Mouse (Mus musculus) gastrocnemius, adult 8-10 months (tissue): ENCODE measurements around the gene Tm2d3. TPM values are rescaled to one million over a fixed set of nuclear protein-coding genes. Genes with fewer than 3 reads are reported as not detected.
A peak's percentile ranks its signal among the peaks of the same experiment; 100 is the strongest.

Experiments used
- DNase-seq, 2 experiments: peaks; one replicate each; pipeline ENCODE4 v3.0.0; 2022; ENCODE audit warnings: low spot score in 2 of 2
- total RNA-seq, 4 experiments: library from RNA; stranded (reverse); gene quantifications; 2 replicates each; pipeline ENCODE4 v1.2.4; 2022

Gene Tm2d3
- total RNA-seq, 4 experiments from 2014 or later = 11.6 to 16.4 (median 12.3) TPM

DNA sequence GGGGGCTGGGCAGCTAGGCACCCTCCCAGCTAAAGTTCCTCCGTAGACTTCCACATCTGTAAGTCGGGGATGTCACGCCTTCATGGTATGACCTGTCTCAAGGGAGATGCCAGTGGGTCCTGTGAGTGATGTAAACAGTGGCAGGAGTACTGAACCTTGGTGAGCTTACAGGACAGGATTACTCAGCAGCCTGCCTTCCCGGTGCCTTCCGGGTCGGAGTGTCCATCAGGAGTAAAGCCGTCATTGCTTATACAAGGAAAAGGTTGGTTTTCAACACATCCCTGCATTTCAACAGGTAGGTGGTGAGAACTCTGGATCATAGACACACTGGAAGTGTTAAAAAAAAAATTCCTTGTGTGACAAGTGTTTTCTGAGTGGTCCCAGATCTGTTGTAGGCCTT, 11.1 kb downstream of the Tm2d3 start:
- no peak for DNase-seq

GRCm38 (mm10) chr7:65704818-65705242, 13.9 kb downstream of the Tm2d3 start:
- DNase-seq = peak; percentile 49 to 63

GRCm38 (mm10) chr7:65708506-65708905, 17.5 kb downstream of the Tm2d3 start:
- no peak for DNase-seq

- DNase-seq = no peak
Measured at GRCm38 (mm10) chr7:65710301-65710700, 19.3 kb downstream of the Tm2d3 start.

DNA sequence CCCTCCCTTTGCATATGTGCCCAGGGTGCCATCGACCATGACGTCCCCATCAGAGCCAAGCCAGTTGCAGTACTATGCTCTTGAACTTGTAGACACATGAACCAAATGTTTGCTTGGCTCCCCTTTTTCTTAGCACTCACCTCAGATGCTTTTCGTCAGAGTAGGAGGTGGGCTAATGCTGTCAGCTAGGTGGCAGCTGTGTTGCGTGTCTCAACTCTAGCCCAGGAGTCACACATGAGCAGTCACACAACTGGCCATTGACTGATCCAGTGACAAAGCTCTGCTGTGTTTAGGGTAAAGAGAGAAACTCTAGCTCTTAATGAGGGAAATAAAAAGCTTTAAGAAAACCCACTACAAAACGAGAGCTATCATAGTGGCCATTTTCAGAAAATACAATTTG, 22.8 kb downstream of the Tm2d3 start:
- no peak for DNase-seq

DNA sequence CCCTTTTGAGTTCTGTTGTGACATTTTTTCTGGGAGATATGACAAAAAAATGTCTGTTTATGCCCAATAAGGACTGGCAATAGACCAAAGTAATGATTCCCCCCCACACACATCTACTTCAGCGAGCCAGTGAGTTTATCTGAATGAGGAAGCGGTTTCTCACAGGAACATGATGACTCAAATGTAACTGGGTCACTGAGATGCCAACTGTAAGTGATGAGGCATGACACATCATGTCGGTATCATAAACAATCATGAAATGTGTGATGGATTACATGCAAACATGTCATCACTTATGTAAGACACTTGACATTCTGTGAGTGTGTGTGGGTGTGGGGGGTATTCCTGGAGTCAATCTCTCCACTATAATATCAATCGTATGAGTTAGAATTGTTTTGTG, 23.3 kb downstream of the Tm2d3 start:
- DNase-seq = no peak

DNA sequence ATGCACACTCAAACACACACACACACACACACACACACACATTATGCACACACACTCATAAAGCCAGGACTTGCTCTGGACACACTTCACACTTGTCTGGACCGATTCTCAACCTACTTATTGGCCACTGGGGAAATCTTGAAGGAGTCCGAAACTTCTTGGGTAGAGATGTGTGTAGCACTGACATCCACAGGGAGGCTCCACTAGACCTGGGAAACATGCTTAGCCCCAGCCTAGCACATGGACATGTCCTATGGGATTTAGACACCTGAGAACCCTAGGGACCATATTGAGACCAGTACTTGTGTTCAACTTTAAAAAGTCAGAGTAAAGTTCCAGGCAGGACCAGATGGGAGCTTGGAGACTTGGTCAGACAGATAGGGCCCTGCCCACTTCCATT, 43.1 kb downstream of the Tm2d3 start:
- DNase-seq = no peak

DNA sequence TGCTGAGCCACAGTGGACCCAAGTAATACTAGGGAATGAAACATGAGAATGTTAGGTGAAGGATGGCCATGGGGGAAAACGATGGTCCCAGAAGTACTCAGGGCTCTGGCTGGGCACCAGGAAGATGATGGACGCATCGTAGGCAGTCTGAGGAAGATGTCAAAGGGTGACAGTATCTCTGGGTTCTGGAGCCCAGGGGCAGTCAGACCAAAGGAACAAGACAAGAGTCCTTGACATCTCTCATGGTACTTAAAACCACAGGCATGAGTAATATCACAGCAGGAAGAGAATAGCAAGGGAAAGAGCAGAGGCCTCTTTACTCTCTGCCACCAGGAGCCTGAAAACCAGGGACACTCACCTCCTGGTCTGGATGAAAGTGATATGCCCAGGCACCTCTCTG, 44.3 kb downstream of the Tm2d3 start:
- no peak for DNase-seq

GRCm38 (mm10) chr7:65737286-65738040, 46.5 kb downstream of the Tm2d3 start:
- peak; percentile 9 to 34 for DNase-seq

- no peak for DNase-seq
Measured at GRCm38 (mm10) chr7:65742857-65743256, 51.9 kb downstream of the Tm2d3 start.

- DNase-seq = no peak
Measured at GRCm38 (mm10) chr7:65747990-65748955, 57.3 kb downstream of the Tm2d3 start.

Other genes starting within 250 kb of the Tm2d3 start
- gene Tjp1, start 163.4 kb upstream of the Tm2d3 start, total RNA-seq = 10 to 100 TPM; 16.4 to 20.4 (median 18.6) TPM
- gene Tarsl2, start 46.3 kb upstream of the Tm2d3 start, total RNA-seq = 10 to 100 TPM; 56.4 to 61.0 (median 58.0) TPM
- 10 to 100 TPM in 3 of 4 experiments, 1 to 10 TPM in 1; 9.6 to 14.2 (median 11.9) TPM for gene Pcsk6, start 170.6 kb downstream of the Tm2d3 start, total RNA-seq